Mouse (Mus musculus): ENCODE results near the gene Eng. TPM values are rescaled to one million over a fixed set of nuclear protein-coding genes. Genes with fewer than 3 reads are reported as not detected.

Eng gene
- total and polyA plus RNA-seq, 3 experiments, result 0.08 to 0.47 (median 0.13) TPM

DNA sequence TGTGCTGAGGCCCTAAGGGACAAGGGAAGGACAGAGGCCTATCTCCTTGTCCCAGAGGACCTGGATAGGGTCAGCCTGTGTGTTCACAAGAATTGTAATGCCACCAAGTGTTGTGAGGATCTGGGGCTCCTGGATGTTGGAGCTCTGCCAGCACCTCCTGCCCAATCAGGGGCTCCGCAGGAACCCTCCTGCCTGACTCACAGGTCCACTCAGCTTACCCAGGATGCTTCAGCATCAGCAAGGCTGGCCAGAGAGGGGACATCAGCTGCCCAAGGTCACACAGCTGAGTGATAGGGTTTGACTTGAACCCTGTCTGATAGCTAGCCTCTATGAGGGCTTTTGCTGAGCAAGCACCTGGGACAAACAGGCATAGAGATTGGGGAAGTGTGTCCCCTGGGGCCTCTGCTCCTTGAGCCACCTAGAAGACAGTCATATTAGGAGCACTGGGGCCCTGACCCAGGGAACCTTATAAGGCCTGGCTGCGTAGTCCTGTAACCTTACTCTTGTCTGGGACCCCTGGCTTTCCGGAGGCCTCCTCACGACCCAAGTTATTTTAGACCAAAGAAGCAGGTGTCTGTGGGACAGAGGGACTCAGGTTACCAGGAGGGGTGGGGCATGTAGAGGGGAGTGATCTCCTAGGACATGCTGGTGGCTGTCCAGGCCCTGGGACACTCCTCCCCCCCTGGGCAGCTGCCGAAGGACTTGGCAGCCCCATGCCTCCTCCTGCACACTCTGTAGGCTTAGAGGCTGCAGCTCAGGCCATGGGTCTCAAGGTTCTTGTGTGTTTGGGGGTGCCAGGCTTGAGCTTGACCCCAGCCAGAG, 20.3 kb upstream of the Eng start:
- TF ChIP-seq POLR2AphosphoS2 (IDR thresholded peaks at IDR 0.05; ENCODE audit: low read depth, low read length) (no peak), MAFK (IDR thresholded peaks at IDR 0.05; ENCODE audit: insufficient replicate concordance, low read length) (peak; percentile 76), KAT2A (IDR thresholded peaks at IDR 0.05; ENCODE audit: insufficient replicate concordance, low read length) (no peak), SIN3A (IDR thresholded peaks at IDR 0.05; ENCODE audit: low read length) (no peak), ZC3H11A (IDR thresholded peaks at IDR 0.05; ENCODE audit: low read depth, low read length) (no peak), RAD21 (IDR thresholded peaks at IDR 0.05; ENCODE audit: low read depth, low read length) (no peak), MEF2A (IDR thresholded peaks at IDR 0.05; ENCODE audit: borderline replicate concordance, low read depth, low read length) (0 out of 2 replicates have a peak, but pooled peaks have one; percentile 41), UBTF (IDR thresholded peaks at IDR 0.05; ENCODE audit: low read depth, low read length) (no peak), BHLHE40 (IDR thresholded peaks at IDR 0.05; ENCODE audit: low read depth, low read length) (no peak), USF2 (conservative IDR thresholded peaks at IDR 0.05; ENCODE audit: low read depth, low read length) (no peak), IRF4 (IDR thresholded peaks at IDR 0.05; ENCODE audit: low read depth, low read length) (peak; percentile 25; the same call in 1 of the 2 replicates), POLR2A (IDR thresholded peaks at IDR 0.05; ENCODE audit: low read depth, low read length) (no peak), NRF1 (IDR thresholded peaks at IDR 0.05; ENCODE audit: low read depth, low read length) (no peak), MYC (IDR thresholded peaks at IDR 0.05; ENCODE audit: low read depth, low read length) (no peak), TBP (conservative IDR thresholded peaks at IDR 0.05; ENCODE audit: low read depth, low read length) (no peak), HCFC1 (IDR thresholded peaks at IDR 0.05; ENCODE audit: low read depth, low read length) (no peak), MXI1 (IDR thresholded peaks at IDR 0.05; ENCODE audit: low read depth, low read length) (no peak), E2F4 (IDR thresholded peaks at IDR 0.05; ENCODE audit: insufficient replicate concordance, low read depth, low read length) (no peak), MAZ (IDR thresholded peaks at IDR 0.05; ENCODE audit: low read depth, low read length) (no peak), ZKSCAN1 (IDR thresholded peaks at IDR 0.05; ENCODE audit: borderline replicate concordance, low read depth, low read length) (no peak), NELFE (IDR thresholded peaks at IDR 0.05; ENCODE audit: low read depth, low read length) (no peak), ZNF384 (IDR thresholded peaks at IDR 0.05; ENCODE audit: low read depth, low read length) (no peak), JUN (IDR thresholded peaks at IDR 0.05; ENCODE audit: insufficient read depth, low read depth, low read length) (no peak), ETS1 (conservative IDR thresholded peaks at IDR 0.05; ENCODE audit: low read depth, low read length) (no peak; the same call in 1 of the 2 replicates), PAX5 (IDR thresholded peaks at IDR 0.05; ENCODE audit: low read length) (no peak), TCF12 (IDR thresholded peaks at IDR 0.05; ENCODE audit: low read depth, low read length) (0 out of 2 replicates have a peak, but pooled peaks have one; percentile 18), MAX (IDR thresholded peaks at IDR 0.05; ENCODE audit: low read length) (no peak)
- Histone ChIP-seq H3K4me2 (ENCODE audit: insufficient read depth, low read depth, poor library complexity, severe bottlenecking) (no peak overlapping the region), H3K79me2 (replicated peaks; ENCODE audit: control insufficient read depth, extremely low read depth, insufficient read depth, poor library complexity, severe bottlenecking) (no peaks in the 10 kb centered on the region), H3K4me3 (replicated peaks in 1 of 3; ENCODE audit: low read depth in 2 of 3, low read length in 2 of 3, poor library complexity in 1 of 3) (no peak overlapping the region), H3K36me3 (replicated peaks in 1 of 2; ENCODE audit: control insufficient read depth in 1 of 2, insufficient read depth in 1 of 2, low read length in 1 of 2) (peaks cover 0 to 17% of the 10 kb centered on the region in 2 experiments), H3K27me3 (replicated peaks) (no peaks in the 10 kb centered on the region), H3K27ac (ENCODE audit: insufficient read depth, low read depth) (no peak overlapping the region), H3K9me3 (replicated peaks; ENCODE audit: low read length) (no peaks in the 10 kb centered on the region), H3K4me1 (ENCODE audit: control insufficient read depth in 1 of 2, insufficient read depth in 2 of 2) (peaks cover 14 to 26% of the 10 kb centered on the region in 2 experiments), H3K9ac (ENCODE audit: insufficient read depth, low read depth) (no peak overlapping the region)
- dilution Hi-C loops (cut with MboI; ENCODE audit: extremely low pct_ligation_motif_present, extremely low pct_unique_long_range_greater_than_20kb, low sequenced_read_pairs), result no loop called here
- peak; percentile 22 for DNase-seq (ENCODE audit: extremely low read depth)
- in situ Hi-C loops (cut with MboI; ENCODE audit: low pct_ligation_motif_present, low pct_unique_long_range_greater_than_20kb, low sequenced_read_pairs), result no loop called here
